Mouse (Mus musculus) intestine, embryonic 14.5 days (tissue): ENCODE data around the gene Htra1. TPM values are rescaled to one million over a fixed set of nuclear protein-coding genes. Genes with fewer than 3 reads are reported as not detected.
A peak's percentile ranks its signal among the peaks of the same experiment; 100 is the strongest.

Experiments used
- ATAC-seq: fragments of 200-750 bp; cut with Nextera tagmentation; replicated peaks from 2 replicates; pipeline ENCODE4 v1.8.0; 2017; ENCODE audit warnings: low read depth, moderate number of reproducible peaks, moderate TSS enrichment, moderate library complexity; ENCODE audit not compliant: low FRiP score, low TSS enrichment
- DNase-seq: peaks from one replicate; pipeline ENCODE4 v3.0.0-alpha.2; 2018; ENCODE audit warnings: low spot score
- H3K27ac ChIP-seq: fragments of 300-500 bp; sonication (generic); 2 replicates; pipeline ENCODE4 v1.5.1; 2014; ENCODE audit warnings: low read depth, mild to moderate bottlenecking, control low read depth
- H3K27me3 ChIP-seq: fragments of 300-500 bp; sonication (generic); replicated peaks from 2 replicates; pipeline ENCODE4 v1.6.1; 2014; ENCODE audit warnings: low read length, control low read depth; ENCODE audit not compliant: control insufficient read depth, insufficient read depth
- H3K36me3 ChIP-seq: fragments of 300-500 bp; sonication (generic); 2 replicates; pipeline ENCODE4 v1.6.1; 2014; ENCODE audit warnings: low read length, control low read depth; ENCODE audit not compliant: control insufficient read depth, insufficient read depth
- H3K4me1 ChIP-seq: fragments of 300-500 bp; sonication (generic); replicated peaks from 2 replicates; pipeline ENCODE4 v1.6.1; 2014; ENCODE audit warnings: low read length, control low read depth, mixed read lengths; ENCODE audit not compliant: control insufficient read depth, insufficient read depth
- H3K4me2 ChIP-seq: fragments of 300-500 bp; sonication (generic); 2 replicates; pipeline ENCODE4 v1.6.1; 2014; ENCODE audit warnings: low read length
- H3K4me3 ChIP-seq: fragments of 300-500 bp; sonication (generic); 2 replicates; pipeline ENCODE4 v1.5.1; 2014; ENCODE audit warnings: low read depth, low read length, control low read depth, mixed read lengths
- H3K9ac ChIP-seq: fragments of 300-500 bp; sonication (generic); 2 replicates; pipeline ENCODE4 v1.6.1; 2014; ENCODE audit warnings: mild to moderate bottlenecking, low read length
- H3K9me3 ChIP-seq: fragments of 300-500 bp; sonication (generic); 2 replicates; pipeline ENCODE4 v1.6.1; 2016; ENCODE audit warnings: low read length, control low read depth; ENCODE audit not compliant: control insufficient read depth
- WGBS: fragments of 180-500 bp; shearing (Covaris S2); extraction: QIAGEN DNeasy Blood & Tissue Kit; methylation state at CpG from one replicate; pipeline ENCODE4 v1.1.7; 2014; 5-methylcytosine and 5-hydroxymethylcytosine counted together
- polyA plus RNA-seq: library from polyadenylated mRNA; unstranded; fragments of >200 nt; fragmentation: Nextera tagmentation; extraction: Ambion mirVana; gene quantifications from 2 replicates; pipeline ENCODE4 v1.2.1, GENCODE M21; 2014

Htra1 gene
- polyA plus RNA-seq, 1 experiment from 2014 or later, result 16.7 TPM

DNA sequence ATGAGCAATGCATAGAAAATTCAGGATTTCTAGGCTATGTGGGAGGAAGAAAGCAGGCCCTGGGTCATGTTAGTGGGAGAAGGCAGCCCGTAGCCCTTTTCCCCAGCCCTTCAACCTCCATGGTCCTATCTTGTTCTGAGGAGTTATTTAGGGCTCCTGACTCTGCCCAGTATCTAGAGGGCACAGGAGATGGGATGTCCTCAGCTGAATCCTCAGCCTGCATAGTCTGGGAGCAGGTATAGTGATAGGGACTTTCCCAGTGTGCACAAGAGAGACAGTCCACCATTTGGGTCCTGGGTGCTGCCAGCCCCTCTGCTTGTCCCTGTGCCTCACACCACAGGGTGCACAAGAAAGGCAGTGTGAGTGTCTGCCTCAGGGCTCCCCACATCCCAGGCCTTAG lies 42.6 kb downstream of the Htra1 start:
- ATAC-seq, result no peak
- WGBS, result 61% methylated on average over 1 of the region's 1 CpGs
- H3K4me1 ChIP-seq, result 0 out of 2 replicates have a peak, but pooled peaks cover 4% of the 10 kb centered on the region
- H3K36me3 ChIP-seq, result no peaks in the 10 kb centered on the region
- no peak overlapping the region for H3K4me3 ChIP-seq
- H3K9me3 ChIP-seq, result no peaks in the 10 kb centered on the region
- no peak overlapping the region for H3K4me2 ChIP-seq
- H3K27ac ChIP-seq, result no peak overlapping the region
- no peak for DNase-seq
- H3K27me3 ChIP-seq, result no peaks in the 10 kb centered on the region
- no peak overlapping the region for H3K9ac ChIP-seq

DNA sequence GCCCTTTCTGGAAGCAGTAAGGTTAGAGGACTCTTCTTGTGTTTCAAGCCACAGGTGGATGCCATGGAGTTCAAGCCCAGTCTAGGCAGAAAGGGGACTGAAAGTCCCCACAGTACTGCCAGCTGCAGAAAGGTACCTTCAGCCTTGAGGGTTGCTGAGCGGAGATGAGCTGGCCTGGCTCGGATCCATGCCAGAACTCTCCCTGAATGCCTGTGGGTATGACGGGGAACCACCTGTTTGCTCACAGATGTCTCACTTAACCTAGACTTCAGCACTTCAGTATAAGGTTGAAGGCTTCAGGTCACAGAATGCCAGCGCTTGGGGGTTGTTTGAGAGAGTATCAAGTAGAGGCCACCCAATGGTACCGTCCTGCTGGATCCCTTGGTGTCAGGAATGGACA lies 44.2 kb downstream of the Htra1 start:
- Histone ChIP-seq H3K4me1 (0 out of 2 replicates have a peak, but pooled peaks cover 5% of the 10 kb centered on the region), H3K27ac (no peak overlapping the region), H3K36me3 (no peaks in the 10 kb centered on the region), H3K9ac (no peak overlapping the region), H3K27me3 (no peaks in the 10 kb centered on the region), H3K4me2 (no peak overlapping the region), H3K4me3 (no peak overlapping the region), H3K9me3 (no peaks in the 10 kb centered on the region)
- WGBS, result 87% methylated on average over 5 of the region's 5 CpGs
- DNase-seq (no peak), ATAC-seq (no peak)

DNA sequence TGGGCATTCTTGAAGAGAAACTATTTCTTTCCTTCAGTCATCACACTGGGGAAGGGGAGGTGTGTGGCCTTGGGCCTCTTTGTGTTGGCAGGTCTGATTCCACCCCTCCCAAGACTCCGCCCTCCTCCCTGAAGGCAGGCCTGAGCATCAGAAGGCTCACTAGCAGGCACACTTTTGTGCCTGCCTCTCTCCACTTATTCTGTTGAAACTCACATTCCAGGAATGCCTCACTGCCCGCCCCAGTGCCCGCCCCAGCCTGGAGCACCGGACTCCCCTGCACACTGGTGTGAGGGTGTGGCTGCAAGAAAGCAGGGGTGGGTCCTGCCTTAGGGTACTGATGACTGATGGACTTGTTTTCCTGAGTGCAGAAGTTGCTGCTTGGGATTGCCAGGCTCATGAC lies 46.5 kb downstream of the Htra1 start:
- no peak overlapping the region for H3K4me3 ChIP-seq
- H3K9ac ChIP-seq, result no peak overlapping the region
- no peaks in the 10 kb centered on the region for H3K27me3 ChIP-seq
- H3K36me3 ChIP-seq, result no peaks in the 10 kb centered on the region
- H3K27ac ChIP-seq, result no peak overlapping the region
- peak; percentile 73 for ATAC-seq
- no peak for DNase-seq
- 0 out of 2 replicates have a peak, but pooled peaks cover 10% of the 10 kb centered on the region for H3K4me1 ChIP-seq
- no peaks in the 10 kb centered on the region for H3K9me3 ChIP-seq
- H3K4me2 ChIP-seq, result no peak overlapping the region
- WGBS, result 26% methylated on average over 4 of the region's 4 CpGs

DNA sequence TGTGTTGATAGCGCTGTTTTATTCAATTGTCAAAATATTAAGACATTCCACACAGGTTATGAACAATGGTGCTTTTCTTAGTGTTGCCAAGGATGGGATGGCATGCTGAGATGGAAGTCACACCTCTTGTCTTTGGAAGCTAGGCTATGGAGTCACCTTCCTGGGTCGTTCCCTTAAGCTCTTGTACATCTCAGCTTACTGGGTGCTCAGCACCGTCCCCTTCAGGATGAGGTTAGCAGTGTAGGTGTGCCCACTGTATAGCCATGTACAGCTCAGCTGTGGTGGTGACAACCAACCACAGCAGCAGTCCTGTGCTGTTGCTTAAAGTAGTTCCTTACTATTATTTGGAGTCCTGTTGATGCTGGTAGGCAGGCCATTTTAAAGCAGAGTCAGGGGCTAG lies 47.0 kb downstream of the Htra1 start:
- Histone ChIP-seq H3K27ac (no peak overlapping the region), H3K4me1 (0 out of 2 replicates have a peak, but pooled peaks cover 6% of the 10 kb centered on the region), H3K36me3 (no peaks in the 10 kb centered on the region), H3K4me3 (no peak overlapping the region), H3K27me3 (no peaks in the 10 kb centered on the region), H3K9ac (no peak overlapping the region), H3K4me2 (no peak overlapping the region), H3K9me3 (no peaks in the 10 kb centered on the region)
- 78% methylated on average over 3 of the region's 3 CpGs for WGBS
- ATAC-seq (no peak), DNase-seq (no peak)

DNA sequence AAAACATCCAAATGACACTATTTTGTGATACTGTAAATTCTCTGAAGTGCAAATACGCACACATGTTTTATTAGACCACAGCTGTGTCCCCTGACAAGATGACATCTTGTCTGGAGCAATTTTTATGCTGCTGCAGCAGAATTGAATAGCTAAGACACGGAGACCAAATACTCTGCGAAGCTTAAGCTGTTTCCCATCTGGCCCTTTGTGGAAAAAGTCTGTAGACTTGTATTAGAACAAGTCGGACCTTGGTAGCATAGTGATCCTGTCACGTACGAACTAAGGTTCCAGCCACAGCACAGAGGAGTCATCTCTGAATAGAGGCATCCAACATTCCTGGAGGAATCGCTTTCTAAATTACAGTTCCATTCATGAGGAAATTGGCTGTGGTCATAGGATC lies 48.4 kb downstream of the Htra1 start:
- Histone ChIP-seq H3K36me3 (no peaks in the 10 kb centered on the region), H3K4me1 (peaks cover 12% of the 10 kb centered on the region; the same call in 1 of the 2 replicates), H3K27me3 (no peaks in the 10 kb centered on the region), H3K4me2 (no peak overlapping the region), H3K4me3 (no peak overlapping the region), H3K9me3 (no peaks in the 10 kb centered on the region), H3K9ac (no peak overlapping the region), H3K27ac (no peak overlapping the region)
- ATAC-seq (no peak), DNase-seq (no peak)
- 82% methylated on average over 7 of the region's 7 CpGs for WGBS

DNA sequence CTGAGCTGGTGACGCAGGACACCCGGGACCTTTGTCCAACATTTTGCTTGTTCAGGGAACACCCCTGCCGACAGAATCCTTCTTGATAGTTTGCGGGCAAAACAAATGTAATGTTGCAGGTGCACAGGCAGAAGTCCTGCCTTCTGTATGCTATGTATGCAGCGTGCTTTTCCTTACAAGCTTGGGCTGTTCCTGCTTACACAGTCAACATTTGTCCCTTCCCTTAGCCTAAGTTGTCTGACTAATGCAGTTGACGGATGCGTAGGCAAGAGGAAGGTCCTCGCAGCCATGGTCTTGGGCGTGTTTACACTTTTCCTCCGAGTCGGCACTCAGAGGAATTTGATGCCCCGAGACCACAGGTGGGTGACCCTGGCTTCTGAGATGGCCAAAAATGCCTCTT lies 49.3 kb downstream of the Htra1 start:
- H3K9ac ChIP-seq, result no peak overlapping the region
- 65% methylated on average over 12 of the region's 12 CpGs for WGBS
- DNase-seq (no peak), ATAC-seq (no peak)
- H3K4me1 ChIP-seq, result peaks cover 12% of the 10 kb centered on the region; the same call in 1 of the 2 replicates
- H3K36me3 ChIP-seq, result no peaks in the 10 kb centered on the region
- no peak overlapping the region for H3K4me2 ChIP-seq
- H3K27me3 ChIP-seq, result no peaks in the 10 kb centered on the region
- H3K27ac ChIP-seq, result no peak overlapping the region
- H3K9me3 ChIP-seq, result no peaks in the 10 kb centered on the region
- H3K4me3 ChIP-seq, result no peak overlapping the region

DNA sequence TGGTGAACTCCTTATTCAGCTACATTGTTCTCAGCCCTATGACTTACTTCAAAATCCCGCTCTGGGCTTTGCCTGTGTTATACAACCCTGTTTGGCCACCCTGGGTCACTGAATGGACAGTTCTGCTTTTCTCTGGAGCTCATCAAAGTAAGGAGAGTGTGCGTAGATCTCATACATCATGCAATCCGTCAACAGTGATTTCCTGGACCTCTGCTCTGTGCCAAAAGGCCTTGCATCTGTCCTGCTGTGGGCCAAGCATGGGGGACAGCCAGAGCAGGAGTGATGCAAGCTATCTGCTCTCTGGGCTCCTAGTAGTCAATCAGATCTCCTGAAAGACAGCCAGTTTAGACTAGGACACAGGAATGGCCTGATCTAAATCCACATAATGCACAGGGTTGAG lies 49.8 kb downstream of the Htra1 start:
- Histone ChIP-seq H3K4me3 (no peak overlapping the region), H3K27me3 (no peaks in the 10 kb centered on the region), H3K9ac (no peak overlapping the region), H3K9me3 (no peaks in the 10 kb centered on the region), H3K27ac (no peak overlapping the region), H3K36me3 (no peaks in the 10 kb centered on the region), H3K4me2 (no peak overlapping the region), H3K4me1 (peaks cover 12% of the 10 kb centered on the region; the same call in 1 of the 2 replicates)
- DNase-seq, result no peak
- no peak for ATAC-seq
- 53% methylated on average over 3 of the region's 3 CpGs for WGBS

DNA sequence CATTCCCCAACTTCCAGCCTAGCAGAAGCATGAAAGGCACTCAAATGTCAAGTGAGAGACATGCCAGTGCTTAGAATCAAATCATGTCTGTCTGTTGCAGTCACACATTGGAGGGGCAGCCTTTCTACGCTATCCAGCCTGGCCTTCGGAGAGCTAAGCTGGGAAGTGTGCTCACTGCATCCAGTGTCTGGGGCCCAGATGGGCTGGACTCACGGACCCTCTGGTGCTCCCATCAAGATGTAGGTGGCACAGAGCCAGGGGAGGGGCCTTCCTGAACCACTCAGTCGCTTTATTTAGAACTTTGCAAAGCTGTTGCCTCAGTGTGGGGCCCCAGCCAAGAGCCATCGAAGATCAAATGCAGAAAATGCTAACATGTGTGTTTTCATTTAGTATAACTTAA lies 52.2 kb downstream of the Htra1 start:
- no peak overlapping the region for H3K4me2 ChIP-seq
- 59% methylated on average over 5 of the region's 5 CpGs for WGBS
- H3K27me3 ChIP-seq, result no peaks in the 10 kb centered on the region
- no peak overlapping the region for H3K9ac ChIP-seq
- no peak overlapping the region for H3K27ac ChIP-seq
- ATAC-seq (no peak), DNase-seq (no peak)
- H3K36me3 ChIP-seq, result no peaks in the 10 kb centered on the region
- H3K4me3 ChIP-seq, result no peak overlapping the region
- H3K4me1 ChIP-seq, result peaks cover 12% of the 10 kb centered on the region; the same call in 1 of the 2 replicates
- no peaks in the 10 kb centered on the region for H3K9me3 ChIP-seq

DNA sequence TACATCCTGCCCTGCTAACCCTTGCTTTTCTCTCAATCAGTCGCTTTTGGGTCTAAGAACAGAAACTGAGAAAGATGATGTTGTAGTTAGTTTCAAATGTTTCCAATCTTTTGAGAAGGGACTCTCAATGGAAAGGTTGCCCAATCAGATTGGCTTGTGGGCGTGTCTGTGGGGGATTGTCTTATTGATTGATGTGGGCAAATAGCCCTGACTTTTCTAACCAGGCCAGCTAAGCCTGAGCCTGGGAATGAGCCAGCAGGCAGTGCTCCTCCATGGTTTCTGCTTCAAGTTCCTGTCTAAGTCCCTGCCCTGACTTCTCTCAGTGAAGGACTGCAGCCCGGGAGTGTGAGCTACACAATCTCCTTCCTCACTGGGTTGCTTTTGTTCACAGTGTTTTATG lies 53.5 kb downstream of the Htra1 start:
- Histone ChIP-seq H3K27me3 (no peaks in the 10 kb centered on the region), H3K9me3 (no peaks in the 10 kb centered on the region), H3K9ac (no peak overlapping the region), H3K4me1 (peaks cover 12% of the 10 kb centered on the region; the same call in 1 of the 2 replicates), H3K4me3 (no peak overlapping the region), H3K36me3 (no peaks in the 10 kb centered on the region), H3K27ac (no peak overlapping the region), H3K4me2 (no peak overlapping the region)
- no peak for ATAC-seq
- WGBS, result 62% methylated on average over 3 of the region's 3 CpGs
- no peak for DNase-seq
